Mouse (Mus musculus) ovary, postnatal 36 days (tissue): Measurements from ENCODE around the gene Myadml2.

Experiments used
- DNase-seq: peaks from one replicate; pipeline ENCODE4 v3.0.0; 2022; ENCODE audit warnings: low spot score, mixed read lengths

Myadml2 gene

GRCm38 (mm10) chr11:120629341-120629730, 18.6 kb downstream of the Myadml2 start:
- DNase-seq, result no peak

- DNase-seq, result no peak
These were observed 19.2 kb downstream of the Myadml2 start for GRCm38 (mm10) chr11:120628601-120629340.

GRCm38 (mm10) chr11:120627468-120628300, 20.3 kb downstream of the Myadml2 start:
- DNase-seq, result no peak

- DNase-seq, result no peak
These were observed 21.0 kb downstream of the Myadml2 start for GRCm38 (mm10) chr11:120626785-120627467.

- no peak for DNase-seq
These were observed 22.7 kb downstream of the Myadml2 start, which contains the start of gene Sirt7 for GRCm38 (mm10) chr11:120625152-120625775. TSS of gene Sirt7 (minus strand) at chr11:120625240.

GRCm38 (mm10) chr11:120624680-120625111, 23.3 kb downstream of the Myadml2 start:
- DNase-seq, result peak; percentile 86

- DNase-seq, result peak; percentile 67
These were observed 23.8 kb downstream of the Myadml2 start for GRCm38 (mm10) chr11:120623961-120624679.

- no peak for DNase-seq
These were observed 25.2 kb downstream of the Myadml2 start for GRCm38 (mm10) chr11:120622805-120623204.

GRCm38 (mm10) chr11:120620195-120620594, 27.8 kb downstream of the Myadml2 start:
- DNase-seq, result no peak

- DNase-seq, result no peak
These were observed 29.1 kb downstream of the Myadml2 start for GRCm38 (mm10) chr11:120618619-120619535.

GRCm38 (mm10) chr11:120617519-120618112, 30.3 kb downstream of the Myadml2 start, which contains the start of gene Pcyt2:
TSS of gene Pcyt2 (minus strand) at chr11:120617936.
- DNase-seq, result peak; percentile 91

GRCm38 (mm10) chr11:120616617-120617294, 31.2 kb downstream of the Myadml2 start:
- DNase-seq, result no peak

GRCm38 (mm10) chr11:120615606-120616203, 32.3 kb downstream of the Myadml2 start:
- DNase-seq, result no peak

- no peak for DNase-seq
These were observed 32.8 kb downstream of the Myadml2 start for GRCm38 (mm10) chr11:120615167-120615566.

GRCm38 (mm10) chr11:120613976-120614375, 34.0 kb downstream of the Myadml2 start:
- no peak for DNase-seq

GRCm38 (mm10) chr11:120613481-120613972, 34.4 kb downstream of the Myadml2 start:
- no peak for DNase-seq

GRCm38 (mm10) chr11:120612763-120613162, 35.2 kb downstream of the Myadml2 start:
- DNase-seq, result peak; percentile 74

GRCm38 (mm10) chr11:120610477-120611046, 37.4 kb downstream of the Myadml2 start:
- DNase-seq, result no peak
